Mouse (Mus musculus): ENCODE measurements around the gene Atp2b1.

DNA sequence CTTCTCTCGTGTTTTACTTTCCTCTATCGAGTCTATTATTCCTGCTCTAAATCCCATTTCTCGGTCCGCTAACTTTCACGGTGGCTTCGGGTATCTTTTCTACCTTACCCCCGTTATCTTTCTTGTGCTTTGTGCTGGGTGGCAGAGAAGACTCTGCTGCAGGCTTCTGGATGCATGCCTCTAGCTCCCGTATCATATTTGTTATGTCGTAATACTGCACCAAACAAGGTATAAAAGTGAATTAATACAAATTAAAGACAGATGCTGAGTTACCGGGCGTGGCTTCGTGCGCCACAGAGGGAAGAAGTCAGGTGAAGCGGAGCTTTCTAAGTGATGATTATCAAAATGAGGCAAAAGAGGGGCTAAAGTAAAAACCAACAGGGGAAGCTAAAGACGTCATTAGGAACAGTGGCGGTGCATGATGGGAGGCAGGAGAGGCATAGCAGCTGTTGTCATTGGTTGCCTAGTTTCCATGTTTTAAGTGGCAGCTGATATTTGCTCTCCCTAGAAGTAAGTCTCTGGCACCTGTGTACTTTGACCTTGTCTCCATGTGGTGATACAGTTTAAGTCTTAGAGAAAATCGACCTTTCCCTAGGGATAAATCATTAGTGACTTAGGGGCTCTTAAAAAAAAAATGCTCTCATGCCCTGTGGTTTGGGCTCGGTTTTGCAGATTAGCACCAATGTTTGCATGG is 58.9 kb downstream of the Atp2b1 start:
- no peak for TF ChIP-seq CTCF (IDR thresholded peaks at IDR 0.05; ENCODE audit: low read depth, low read length)
- no peak for TF ChIP-seq POLR2AphosphoS5 (IDR thresholded peaks at IDR 0.05; ENCODE audit: insufficient replicate concordance, low read depth, low read length)
- TF ChIP-seq TAL1 (conservative IDR thresholded peaks at IDR 0.05; ENCODE audit: low read depth, low read length) = no peak
- no peak for TF ChIP-seq GATA1 (IDR thresholded peaks at IDR 0.05; ENCODE audit: borderline replicate concordance, low read length)
- TF ChIP-seq GATA2 (IDR thresholded peaks at IDR 0.05; ENCODE audit: borderline replicate concordance, low read depth, low read length) = no peak
